Mouse (Mus musculus) left cerebral cortex, postnatal 4 days (tissue): Measurements from ENCODE around the gene Itsn1. TPM values are rescaled to one million over a fixed set of nuclear protein-coding genes. Genes with fewer than 3 reads are reported as not detected.
A peak's percentile ranks its signal among the peaks of the same experiment; 100 is the strongest.

Source experiments
- DNase-seq: peaks from one replicate; pipeline ENCODE4 v3.0.0-alpha.2; 2022
- intact Hi-C: fragments of 180-260 bp; cut with DNase I; formaldehyde crosslinking; loops from one replicate; pipeline ENCODE4 v1.15.1; 2025
- total RNA-seq, 2 experiments: library from RNA; stranded (reverse); gene quantifications; 2 replicates each; pipeline ENCODE4 v1.2.3; 2021

The Itsn1 gene
- total RNA-seq, 2 experiments from 2014 or later = 200 to 212 TPM

GRCm38 (mm10) chr16:91836592-91837557 is 107.8 kb downstream of the Itsn1 start:
- no peak for DNase-seq

GRCm38 (mm10) chr16:91837558-91838041 is 108.5 kb downstream of the Itsn1 start:
- intact Hi-C loops = no loop called here
- no peak for DNase-seq

More at GRCm38 (mm10) chr16:91836592-91837557, 107.8 kb downstream of the Itsn1 start:
- intact Hi-C loops = no loop called here

GRCm38 (mm10) chr16:91838771-91839170 is 109.7 kb downstream of the Itsn1 start:
- peak; percentile 35 for DNase-seq
- intact Hi-C loops = no loop called here

GRCm38 (mm10) chr16:91839462-91839861 is 110.4 kb downstream of the Itsn1 start:
- no peak for DNase-seq
- intact Hi-C loops = no loop called here

- peak; percentile 36 for DNase-seq
- intact Hi-C loops = no loop called here
Observed at GRCm38 (mm10) chr16:91841026-91841630, 112.0 kb downstream of the Itsn1 start.

GRCm38 (mm10) chr16:91846089-91846741 is 117.1 kb downstream of the Itsn1 start:
- intact Hi-C loops = no loop called here
- no peak for DNase-seq

- no peak for DNase-seq
- intact Hi-C loops = no loop called here
Observed at GRCm38 (mm10) chr16:91847525-91848225, 118.6 kb downstream of the Itsn1 start.

- no peak for DNase-seq
- intact Hi-C loops = no loop called here
Observed at GRCm38 (mm10) chr16:91848505-91848904, 119.4 kb downstream of the Itsn1 start.

GRCm38 (mm10) chr16:91848906-91849603 is 120.0 kb downstream of the Itsn1 start:
- intact Hi-C loops = no loop called here
- DNase-seq = no peak

GRCm38 (mm10) chr16:91850175-91850574 is 121.1 kb downstream of the Itsn1 start:
- DNase-seq = no peak
- intact Hi-C loops = no loop called here

- no peak for DNase-seq
- intact Hi-C loops = no loop called here
Observed at GRCm38 (mm10) chr16:91851456-91852231, 122.6 kb downstream of the Itsn1 start.

GRCm38 (mm10) chr16:91852753-91853152 is 123.7 kb downstream of the Itsn1 start:
- no peak for DNase-seq
- intact Hi-C loops = no loop called here

GRCm38 (mm10) chr16:91853223-91853622 is 124.1 kb downstream of the Itsn1 start:
- no peak for DNase-seq

GRCm38 (mm10) chr16:91858695-91859094 is 129.6 kb downstream of the Itsn1 start:
- intact Hi-C loops = no loop called here
- no peak for DNase-seq

More at GRCm38 (mm10) chr16:91853223-91853622, 124.1 kb downstream of the Itsn1 start:
- intact Hi-C loops = no loop called here

GRCm38 (mm10) chr16:91859203-91859602 is 130.1 kb downstream of the Itsn1 start:
- DNase-seq = no peak
- intact Hi-C loops = no loop called here

GRCm38 (mm10) chr16:91859958-91860357 is 130.9 kb downstream of the Itsn1 start:
- intact Hi-C loops = no loop called here
- DNase-seq = no peak

GRCm38 (mm10) chr16:91860471-91861125 is 131.5 kb downstream of the Itsn1 start:
- no peak for DNase-seq
- intact Hi-C loops = no loop called here

GRCm38 (mm10) chr16:91861784-91862371 is 132.8 kb downstream of the Itsn1 start:
- intact Hi-C loops = no loop called here
- DNase-seq = peak; percentile 35
